Mouse (Mus musculus): ENCODE data around the gene Vmn1r139.
"Not testable (repeated sequence)": the region's sequence is repeated elsewhere in the genome, so short reads cannot be mapped to it uniquely, and the experiment has no call there.

Gene Vmn1r139

DNA sequence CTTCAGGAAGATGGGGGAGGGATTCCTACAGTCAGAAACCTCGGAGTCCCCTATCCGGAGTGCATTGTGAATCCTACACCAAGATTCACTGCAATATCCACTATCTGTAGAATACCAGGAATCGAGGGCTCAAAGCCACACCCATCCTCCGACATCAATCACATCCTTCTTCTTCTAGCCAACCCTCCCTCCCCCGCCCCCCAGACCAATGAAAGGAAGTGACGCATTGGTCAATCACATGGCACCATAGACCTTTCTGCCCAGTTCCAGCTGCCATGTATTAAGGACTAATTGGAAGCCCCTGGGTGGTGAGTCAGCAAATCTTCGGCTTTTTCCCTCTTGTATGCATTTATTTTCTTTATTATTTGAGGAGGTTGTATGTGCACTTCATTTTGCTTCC is at the start of gene Vmn1r139:
TSS of gene Vmn1r139 (plus strand) at position 301 of the 400 bp plus-strand sequence.
- not testable (repeated sequence) for DNase-seq

DNA sequence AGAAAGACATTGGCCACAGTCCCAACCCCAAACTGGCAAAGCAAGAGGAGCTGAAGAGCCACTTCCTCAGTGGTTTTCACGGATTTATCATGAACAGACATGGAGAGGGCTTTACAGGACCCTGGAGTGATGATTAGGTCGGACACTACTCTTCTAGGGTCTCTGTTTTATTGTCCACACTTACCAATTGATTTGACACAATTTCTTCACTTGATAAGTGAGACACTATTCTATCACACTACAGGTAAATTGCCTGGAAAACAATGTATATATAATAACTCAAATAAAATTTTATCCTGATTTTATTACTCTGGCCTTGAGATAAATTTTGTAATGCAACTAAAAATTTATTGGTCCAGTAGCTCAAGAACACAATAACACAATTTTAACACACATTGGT is 40.1 kb upstream of the Vmn1r139 start, which contains the start of gene Vmn1r138:
TSS of gene Vmn1r138 (minus strand) at position 101 of the 400 bp plus-strand sequence.
- not testable (repeated sequence) for DNase-seq

DNA sequence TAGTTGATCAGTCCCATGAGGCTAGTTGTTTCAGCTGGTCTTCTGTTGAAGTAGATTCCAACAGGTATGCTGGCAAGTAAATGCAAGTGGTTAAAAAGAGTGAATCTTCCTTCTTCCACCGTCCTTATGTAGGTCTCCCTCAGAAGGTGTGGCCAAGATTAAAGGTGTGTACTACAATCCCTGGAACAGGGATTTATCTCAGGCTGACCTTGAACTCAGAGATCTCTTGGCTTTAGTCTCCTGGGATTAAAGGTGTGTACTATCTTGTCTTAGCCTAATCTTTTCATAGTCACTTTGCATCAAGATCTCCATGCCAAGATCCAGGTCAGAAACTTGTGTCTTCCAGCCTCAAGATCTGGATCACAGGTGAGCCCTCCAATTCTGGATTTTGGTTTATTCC is 12.7 kb upstream of the Vmn1r139 start, which contains the start of gene Gm6176:
TSS of gene Gm6176 (minus strand) at position 101 of the 400 bp plus-strand sequence.
- not testable (repeated sequence) for DNase-seq

DNA sequence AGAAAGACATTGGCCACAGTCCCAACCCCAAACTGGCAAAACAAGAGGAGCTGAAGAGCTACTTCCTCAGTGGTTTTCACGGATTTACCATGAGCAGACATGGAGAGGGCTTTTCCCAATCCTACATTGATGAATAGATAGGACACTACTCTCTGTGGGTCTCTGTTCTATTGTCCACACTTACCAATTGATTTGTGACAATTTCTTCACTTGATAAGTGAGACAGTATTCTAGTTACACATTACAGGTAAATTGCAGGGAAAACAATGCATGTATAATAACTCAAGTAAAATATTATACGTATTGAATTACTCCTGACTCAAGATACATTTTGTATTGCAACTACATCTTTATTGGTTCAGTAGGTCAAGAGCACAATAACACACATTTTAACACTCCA is 49.3 kb downstream of the Vmn1r139 start, which contains the start of gene Gm16451:
TSS of gene Gm16451 (minus strand) at position 101 of the 400 bp plus-strand sequence.
- DNase-seq, result not testable (repeated sequence)

DNA sequence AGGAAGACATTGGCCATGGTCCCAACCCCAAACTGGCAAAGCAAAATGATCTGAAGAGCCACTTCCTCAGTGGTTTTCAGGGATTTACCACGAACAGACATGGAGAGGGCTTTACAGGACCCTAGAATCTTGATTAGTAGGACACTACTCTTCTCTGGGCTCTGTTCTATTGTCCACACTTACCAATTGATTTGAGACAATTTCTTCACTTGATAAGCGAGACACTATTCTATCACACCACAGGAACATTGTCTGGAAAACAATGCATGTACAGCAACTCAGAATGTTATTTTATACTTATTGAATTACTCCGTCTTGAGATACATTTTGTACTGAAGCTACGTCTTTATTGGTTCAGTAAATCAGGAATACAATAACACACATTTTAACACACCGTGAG is 65.8 kb downstream of the Vmn1r139 start, which contains the start of gene Gm10666:
TSS of gene Gm10666 (minus strand) at position 101 of the 400 bp plus-strand sequence.
- not testable (repeated sequence) for DNase-seq

Measured in cerebellum, adult 8-10 months (tissue).